Mouse (Mus musculus) cerebellum, adult 2 months (tissue): ENCODE data around the gene Vsig10. TPM values are rescaled to one million over a fixed set of nuclear protein-coding genes. Genes with fewer than 3 reads are reported as not detected.
A peak's percentile ranks its signal among the peaks of the same experiment; 100 is the strongest.
"Not testable (repeated sequence)": the region's sequence is repeated elsewhere in the genome, so short reads cannot be mapped to it uniquely, and the experiment has no call there.

Experiments
- DNase-seq, 2 experiments: peaks; one replicate each; pipeline ENCODE4 v3.0.0; 2021
- H3K27ac ChIP-seq: fragments of 200-500 bp; 2 replicates; pipeline ENCODE4 v1.5.1; 2012; ENCODE audit warnings: low read length, control low read depth, inconsistent platforms; ENCODE audit not compliant: insufficient read depth
- H3K27me3 ChIP-seq: fragments of 200-500 bp; 2 replicates; pipeline ENCODE4 v1.6.1; 2012; ENCODE audit warnings: inconsistent platforms, mild to moderate bottlenecking, low read length, moderate library complexity; ENCODE audit not compliant: control insufficient read depth, insufficient read depth
- H3K4me1 ChIP-seq: fragments of 200-500 bp; 2 replicates; pipeline ENCODE4 v1.6.1; 2011; ENCODE audit warnings: low read length; ENCODE audit not compliant: control insufficient read depth, insufficient read depth
- H3K4me3 ChIP-seq: fragments of 200-500 bp; replicated peaks from 2 replicates; pipeline ENCODE3; 2011; ENCODE audit warnings: mild to moderate bottlenecking, low read depth, low read length, control low read depth; ENCODE audit not compliant: insufficient read depth
- CTCF ChIP-seq: fragments of 200-500 bp; IDR thresholded peaks from 2 replicates; pipeline ENCODE4 v1.5.1; 2011; ENCODE audit warnings: low read depth, mild to moderate bottlenecking, control low read depth, low read length, moderate library complexity, borderline replicate concordance; ENCODE audit not compliant: insufficient read depth
- POLR2A ChIP-seq: fragments of 200-500 bp; IDR thresholded peaks from 2 replicates; pipeline ENCODE4 v1.6.1; 2011; ENCODE audit warnings: low read length, control low read depth, borderline replicate concordance; ENCODE audit not compliant: insufficient read depth
- WGBS: fragments of 180-500 bp; shearing (Covaris S2); methylation state at CpG from one replicate; pipeline ENCODE4 v1.1.7; 2018; 5-methylcytosine and 5-hydroxymethylcytosine counted together
- polyA plus RNA-seq: library from polyadenylated mRNA; depleted of rRNA; stranded (reverse); fragments of >200 nt; gene quantifications from 2 replicates; pipeline ENCODE4 v1.2.3, GENCODE M21; 2012

Vsig10 gene
- polyA plus RNA-seq, 1 experiment: 3.9 TPM

- H3K27ac ChIP-seq: no peak overlapping the region
- DNase-seq: no peak
- TF ChIP-seq CTCF (no peak), POLR2A (no peak)
- no peak overlapping the region for H3K4me3 ChIP-seq
- H3K27me3 ChIP-seq: no peaks in the 10 kb centered on the region
- peaks cover 28% of the 10 kb centered on the region for H3K4me1 ChIP-seq
- 88% methylated on average over 13 of the region's 13 CpGs for WGBS
Measured at GRCm38 (mm10) chr5:117365904-117366561, 47.1 kb downstream of the Vsig10 start.

DNA sequence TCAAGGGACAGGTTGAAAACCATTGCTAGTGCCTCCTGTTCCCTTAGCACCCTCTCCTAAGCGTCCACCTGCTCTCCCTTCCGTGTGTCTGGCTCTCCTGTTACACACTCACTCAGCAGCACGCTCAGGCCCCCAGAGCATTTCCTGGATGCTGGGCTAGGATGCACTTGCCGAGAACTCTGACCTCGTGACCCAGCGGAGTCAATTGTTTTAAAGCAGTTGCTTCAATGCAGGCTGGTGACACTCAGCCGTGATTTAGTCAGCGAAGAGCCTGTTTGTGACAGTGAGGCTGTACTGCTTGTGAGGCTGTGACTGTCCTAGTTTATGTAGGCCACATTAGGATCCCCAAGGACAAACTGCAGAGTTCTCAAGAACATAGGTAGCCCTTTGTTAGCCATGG is 48.3 kb downstream of the Vsig10 start:
- no peaks in the 10 kb centered on the region for H3K27me3 ChIP-seq
- whole genome bisulfite sequencing: 70% methylated on average over 8 of the region's 8 CpGs

DNA sequence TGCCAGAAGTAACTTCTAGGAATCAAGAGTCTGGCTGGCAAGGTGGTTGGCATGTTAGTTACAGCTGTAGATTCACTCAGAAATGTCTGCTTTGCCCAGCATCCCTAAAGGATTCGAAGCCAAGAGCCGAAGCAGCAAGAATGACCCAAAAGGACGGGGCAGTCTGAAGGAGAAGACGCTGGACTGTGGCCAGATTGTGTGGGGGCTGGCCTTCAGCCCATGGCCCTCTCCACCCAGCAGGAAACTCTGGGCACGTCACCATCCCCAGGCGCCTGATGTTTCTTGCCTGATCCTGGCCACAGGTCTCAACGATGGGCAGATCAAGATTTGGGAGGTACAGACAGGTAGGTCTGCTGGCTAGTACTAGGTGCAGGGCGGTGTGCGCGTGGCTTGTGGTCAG is 51.7 kb downstream of the Vsig10 start:
- DNase-seq: no peak
- WGBS: 20% methylated on average over 10 of the region's 10 CpGs
- Histone ChIP-seq H3K27me3 (no peaks in the 10 kb centered on the region), H3K4me3 (no peak overlapping the region), H3K4me1 (peaks cover 7% of the 10 kb centered on the region), H3K27ac (no peak overlapping the region)
- no peak for TF ChIP-seq POLR2A

More for the DNA sequence above, 48.3 kb downstream of the Vsig10 start:
- Histone ChIP-seq H3K4me1 (peaks cover 23% of the 10 kb centered on the region), H3K4me3 (no peak overlapping the region), H3K27ac (no peak overlapping the region)
- DNase-seq: no peak
- no peak for TF ChIP-seq POLR2A
- no peak for TF ChIP-seq CTCF

DNA sequence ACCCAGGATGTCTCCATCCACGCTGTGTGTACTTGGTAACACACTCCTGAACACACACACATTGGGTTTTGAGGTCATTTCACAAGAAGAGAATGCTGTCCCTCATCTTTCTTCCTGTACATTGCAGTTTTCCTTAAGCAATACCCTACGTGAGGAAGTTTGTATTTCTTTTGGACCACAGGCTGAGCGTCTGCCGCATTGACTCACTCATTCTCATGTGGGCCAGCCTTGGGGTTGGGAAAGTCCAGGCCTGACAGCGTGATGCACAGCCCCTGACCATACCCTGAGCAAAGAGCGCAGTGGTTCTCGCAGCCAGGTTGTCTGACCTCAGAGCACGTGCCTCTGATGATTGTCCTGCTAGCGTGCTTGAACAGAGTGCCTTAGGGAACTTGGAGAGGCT is 54.5 kb downstream of the Vsig10 start:
- Histone ChIP-seq H3K4me1 (peaks cover 7% of the 10 kb centered on the region), H3K27me3 (no peaks in the 10 kb centered on the region), H3K4me3 (no peak overlapping the region), H3K27ac (no peak overlapping the region)
- no peak for DNase-seq
- TF ChIP-seq POLR2A (no peak), CTCF (no peak)
- WGBS: 93% methylated on average over 9 of the region's 9 CpGs

DNA sequence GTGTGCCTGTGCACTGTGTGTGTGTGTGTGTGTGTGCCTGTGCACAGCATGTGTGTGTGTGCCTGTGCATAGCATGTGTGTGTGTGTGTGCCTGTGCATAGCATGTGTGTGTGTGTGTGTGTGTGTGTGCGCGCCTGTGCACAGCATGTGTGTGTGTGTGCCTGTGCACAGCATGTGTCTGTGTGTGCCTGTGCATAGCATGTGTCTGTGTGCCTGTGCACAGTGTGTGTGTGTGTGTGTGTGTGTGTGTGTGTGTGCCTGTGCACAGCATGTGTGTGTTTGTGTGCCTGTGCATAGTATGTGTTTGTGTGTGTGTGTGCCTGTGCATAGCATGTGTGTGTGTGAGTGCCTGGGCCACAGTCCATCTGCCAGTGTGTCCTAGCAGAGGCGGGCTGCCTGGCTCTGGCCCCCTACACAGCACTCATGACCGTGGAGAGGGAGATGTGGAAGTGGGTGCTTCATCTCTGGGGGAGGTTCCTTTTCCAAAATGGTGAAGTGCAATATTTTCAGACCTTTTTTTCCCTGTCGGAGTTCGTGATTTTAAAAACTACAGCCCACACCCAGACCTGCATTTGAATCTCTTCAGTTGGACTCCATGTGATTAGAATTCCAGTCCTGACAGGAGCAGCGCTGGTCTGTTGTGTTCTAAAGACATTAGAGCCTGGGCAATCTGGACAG is 55.6 kb downstream of the Vsig10 start:
- no peak overlapping the region for H3K27ac ChIP-seq
- WGBS: 81% methylated on average over 7 of the region's 7 CpGs
- no peak for DNase-seq

DNA sequence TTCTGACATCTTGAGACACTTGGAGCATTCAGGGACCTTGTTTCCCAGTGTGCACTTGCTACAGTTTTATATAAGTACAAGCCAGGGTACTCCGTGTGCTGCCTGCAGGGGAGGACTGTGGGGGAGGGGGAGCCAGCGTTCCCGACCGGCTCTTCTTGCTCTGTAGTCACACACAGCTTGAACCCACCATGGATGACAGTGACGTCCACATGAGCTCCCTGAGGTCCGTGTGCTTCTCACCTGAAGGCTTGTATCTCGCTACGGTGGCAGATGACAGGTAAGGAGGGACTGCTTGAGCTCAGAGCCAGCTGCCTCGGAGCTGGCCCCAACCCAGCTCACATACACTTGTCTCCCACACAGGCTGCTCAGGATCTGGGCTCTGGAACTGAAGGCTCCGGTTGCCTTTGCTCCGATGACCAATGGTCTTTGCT is 57.5 kb downstream of the Vsig10 start:
- Histone ChIP-seq H3K27me3 (no peaks in the 10 kb centered on the region), H3K27ac (no peak overlapping the region), H3K4me3 (no peak overlapping the region), H3K4me1 (no peaks in the 10 kb centered on the region; the same call in 1 of the 2 replicates)
- no peak for DNase-seq
- 41% methylated on average over 11 of the region's 11 CpGs for WGBS
- TF ChIP-seq CTCF: no peak
- TF ChIP-seq POLR2A: no peak

More for the DNA sequence above, 55.6 kb downstream of the Vsig10 start:
- TF ChIP-seq CTCF: no peak
- no peak for TF ChIP-seq POLR2A
- H3K4me1 ChIP-seq: peaks cover 7% of the 10 kb centered on the region
- no peak overlapping the region for H3K4me3 ChIP-seq
- H3K27me3 ChIP-seq: no peaks in the 10 kb centered on the region

DNA sequence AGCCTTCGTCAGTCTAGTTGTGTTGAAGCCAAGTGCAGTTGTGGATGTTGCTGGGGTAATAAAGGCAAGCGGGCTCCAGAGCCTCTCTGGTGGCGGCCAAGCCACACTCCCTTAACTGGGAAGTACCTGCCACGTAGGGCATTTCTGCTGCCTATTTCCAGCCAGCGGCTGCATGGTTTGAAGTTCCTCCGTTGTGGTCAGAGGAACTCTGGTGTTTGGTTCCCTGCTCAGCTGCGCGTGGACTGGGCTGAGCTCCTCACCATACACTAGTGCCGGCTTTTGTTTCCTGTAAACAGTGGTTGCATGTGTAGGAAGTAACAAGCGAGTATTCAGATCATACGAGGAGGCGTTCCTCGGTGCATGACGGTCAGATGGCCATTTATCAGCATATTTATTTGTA is 58.8 kb downstream of the Vsig10 start:
- H3K4me3 ChIP-seq, DNase-seq, H3K27ac ChIP-seq, H3K27me3 ChIP-seq, H3K4me1 ChIP-seq: not testable (repeated sequence)
- WGBS: 92% methylated on average over 14 of the region's 14 CpGs

DNA sequence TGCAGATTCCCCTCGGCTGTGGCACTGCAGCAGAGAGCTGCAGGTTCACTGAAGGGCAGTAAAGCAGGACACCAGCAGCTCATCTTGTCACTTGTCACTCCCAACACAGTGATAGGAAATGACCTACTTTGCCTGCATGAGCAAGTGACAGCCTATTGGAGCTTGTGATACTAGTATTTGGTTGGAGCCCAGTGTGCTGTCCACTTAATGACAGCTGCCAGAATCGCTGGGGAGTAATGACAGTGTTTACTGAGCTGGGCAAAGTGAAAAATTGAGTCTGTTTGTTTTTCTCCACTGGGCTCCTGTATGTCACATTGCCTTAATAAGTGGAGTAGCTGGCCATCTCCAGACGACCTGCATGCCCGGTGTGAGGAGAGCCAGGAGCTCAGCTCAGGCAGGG is 61.3 kb downstream of the Vsig10 start:
- TF ChIP-seq CTCF (no peak), POLR2A (no peak)
- 64% methylated on average over 4 of the region's 4 CpGs for WGBS
- no peak overlapping the region for H3K4me3 ChIP-seq
- no peak for DNase-seq
- H3K27me3 ChIP-seq: no peaks in the 10 kb centered on the region
- peak overlapping the region; percentile 34; the same call in 1 of the 2 replicates for H3K27ac ChIP-seq
- H3K4me1 ChIP-seq: no peaks in the 10 kb centered on the region; the same call in 1 of the 2 replicates
